Mouse (Mus musculus) embryonic stem cell, embryonic (primary cell): ENCODE measurements around the gene Phkg1.

Experiments
- CTCF ChIA-PET, 4 experiments: fragments of 300-600 bp in 2 of 4; fragments of 350-600 bp in 2 of 4; sonication (Branson Sonifier 250); formaldehyde crosslinking; loops; one replicate each; lab custom pipeline; 2022; ENCODE audit warnings: inconsistent platforms in 2 of 4; lab: Charles Lee
- POLR2A ChIA-PET, 4 experiments: fragments of 300-600 bp in 2 of 4; fragments of 350-600 bp in 2 of 4; sonication (Branson Sonifier 250); formaldehyde crosslinking; loops; one replicate each; lab custom pipeline; 2022; ENCODE audit warnings: antibody characterized with exemption in 4 of 4, inconsistent platforms in 1 of 4; lab: Charles Lee

The Phkg1 gene

GRCm38 (mm10) chr5:129918065-129918651 lies 19.8 kb upstream of the Phkg1 start:
- CTCF ChIA-PET, result interaction anchor here in 1 of 4 experiments (0.6 to 0.7 kb wide), 2 partner anchors 10 to 395 kb away, joined by 4 to 5 read pairs; no protein-coding TSS in a partner anchor
- POLR2A ChIA-PET, result interaction anchor here (0.6 to 5.6 kb wide), 31 partner anchors 9 to 763 kb away, joined by 3 to 46 read pairs (median 5); partner anchors contain the start of genes Chchd2 (in 3 of the 4), Vkorc1l1 (in 3 of the 4), Sbds (in 1 of the 4) and Sumf2 (in 1 of the 4)

- POLR2A ChIA-PET, result interaction anchor here in 3 of 4 experiments (0.6 to 5.6 kb wide), 31 partner anchors 8 to 760 kb away, joined by 3 to 46 read pairs (median 6); partner anchors contain the start of genes Chchd2 (in 3 of the 3), Vkorc1l1 (in 2 of the 3), Zbed5 (in 2 of the 3) and Nupr1l (in 1 of the 3)
- CTCF ChIA-PET, result interaction anchor here in 2 of 4 experiments (0.7 to 1.2 kb wide), 4 partner anchors 26 to 191 kb away, joined by 3 to 5 read pairs (median 4); partner anchors contain the start of gene Nipsnap2 (in 1 of the 2)
These were observed 17.1 kb upstream of the Phkg1 start for GRCm38 (mm10) chr5:129915491-129915890.

- ChIA-PET CTCF (no interaction called here), POLR2A (interaction anchor here in 2 of 4 experiments (1.2 to 4.9 kb wide), 3 partner anchors 21 to 27 kb away, joined by 4 to 38 read pairs (median 6); partner anchors contain the start of gene Chchd2 (in 2 of the 2))
These were observed 15.7 kb upstream of the Phkg1 start for GRCm38 (mm10) chr5:129914024-129914423.

GRCm38 (mm10) chr5:129909591-129909990 lies 11.2 kb upstream of the Phkg1 start:
- ChIA-PET CTCF (interaction anchor here in 2 of 4 experiments (0.5 to 0.6 kb wide), 2 partner anchors 10 to 373 kb away, joined by 4 to 9 read pairs; no protein-coding TSS in a partner anchor), POLR2A (interaction anchor here (0.9 to 3.0 kb wide), 11 partner anchors 14 to 107 kb away, joined by 3 to 23 read pairs (median 4); partner anchors contain the start of genes Chchd2 (in 4 of the 4), Sumf2 (in 1 of the 4), Vkorc1l1 (in 1 of the 4) and Zbed5 (in 1 of the 4))

GRCm38 (mm10) chr5:129909147-129909546 lies 10.8 kb upstream of the Phkg1 start:
- ChIA-PET POLR2A (interaction anchor here (0.9 to 5.3 kb wide), 14 partner anchors 8 to 348 kb away, joined by 3 to 42 read pairs (median 4); partner anchors contain the start of genes Chchd2 (in 4 of the 4), Psph (in 1 of the 4), Sumf2 (in 1 of the 4) and Vkorc1l1 (in 1 of the 4)), CTCF (no interaction called here)

- ChIA-PET POLR2A (interaction anchor here (0.5 to 5.3 kb wide), 18 partner anchors 8 to 348 kb away, joined by 3 to 42 read pairs (median 5); partner anchors contain the start of genes Chchd2 (in 3 of the 4), Vkorc1l1 (in 2 of the 4), Zbed5 (in 2 of the 4) and Gusb (in 1 of the 4)), CTCF (interaction anchor here in 1 of 4 experiments (0.6 kb wide), 1 partner anchor 10 kb away, joined by 4 read pairs; no protein-coding TSS in a partner anchor)
These were observed 10.1 kb upstream of the Phkg1 start, which contains the start of gene Nupr1l for GRCm38 (mm10) chr5:129908242-129908965. Nupr1l (plus strand) TSS chr5:129908540.

- ChIA-PET CTCF (interaction anchor here in 2 of 4 experiments (0.6 kb wide), 2 partner anchors 10 to 21 kb away, joined by 3 to 4 read pairs; no protein-coding TSS in a partner anchor), POLR2A (interaction anchor here (0.5 to 5.3 kb wide), 17 partner anchors 9 to 172 kb away, joined by 3 to 42 read pairs (median 4); partner anchors contain the start of genes Chchd2 (in 3 of the 4), Zbed5 (in 2 of the 4), Gusb (in 1 of the 4) and Psph (in 1 of the 4))
These were observed 9.4 kb upstream of the Phkg1 start for GRCm38 (mm10) chr5:129907775-129908174.

GRCm38 (mm10) chr5:129895198-129896088 lies 2.9 kb downstream of the Phkg1 start, which contains the start of gene Zbed5:
Zbed5 (plus strand) TSS chr5:129895723.
- CTCF ChIA-PET, result interaction anchor here in 2 of 4 experiments (1.0 to 1.1 kb wide), 2 partner anchors 27 to 31 kb away, joined by 3 to 4 read pairs; no protein-coding TSS in a partner anchor
- POLR2A ChIA-PET, result interaction anchor here (0.5 to 5.5 kb wide), 25 partner anchors 8 to 989 kb away, joined by 3 to 107 read pairs (median 5); partner anchors contain the start of genes Chchd2 (in 4 of the 4), Nupr1l (in 1 of the 4), Psph (in 1 of the 4) and Sumf2 (in 1 of the 4)

- CTCF ChIA-PET, result interaction anchor here (0.6 to 1.1 kb wide), 10 partner anchors 16 to 820 kb away, joined by 3 to 7 read pairs (median 4); no protein-coding TSS in a partner anchor
- POLR2A ChIA-PET, result interaction anchor here in 3 of 4 experiments (0.6 to 6.4 kb wide), 15 partner anchors 14 to 730 kb away, joined by 3 to 151 read pairs (median 4); partner anchors contain the start of genes Psph (in 1 of the 3) and Sumf2 (in 1 of the 3)
These were observed 8.0 kb downstream of the Phkg1 start for GRCm38 (mm10) chr5:129890390-129890789.

- ChIA-PET CTCF (interaction anchor here (0.6 to 1.4 kb wide), 14 partner anchors 22 to 825 kb away, joined by 3 to 16 read pairs (median 3); partner anchors contain the start of gene Nipsnap2 (in 1 of the 4)), POLR2A (interaction anchor here (0.5 to 6.4 kb wide), 222 partner anchors 8 to 1758 kb away, joined by 3 to 151 read pairs (median 4); partner anchors contain the start of genes Zbed5 (in 4 of the 4), Gusb (in 3 of the 4), Nupr1l (in 3 of the 4) and Psph (in 3 of the 4))
These were observed 11.3 kb downstream of the Phkg1 start, which contains the start of gene Chchd2 for GRCm38 (mm10) chr5:129886911-129887636. Chchd2 (minus strand) TSS chr5:129887470.

GRCm38 (mm10) chr5:129886271-129886670 lies 12.1 kb downstream of the Phkg1 start:
- CTCF ChIA-PET, result interaction anchor here in 3 of 4 experiments (0.6 to 1.4 kb wide), 3 partner anchors 21 to 824 kb away, joined by 3 to 16 read pairs (median 4); no protein-coding TSS in a partner anchor
- POLR2A ChIA-PET, result interaction anchor here in 3 of 4 experiments (0.7 to 6.4 kb wide), 33 partner anchors 9 to 370 kb away, joined by 3 to 151 read pairs (median 18); partner anchors contain the start of genes Nupr1l (in 3 of the 3), Zbed5 (in 3 of the 3), Phkg1 (in 2 of the 3) and Sumf2 (in 2 of the 3)

GRCm38 (mm10) chr5:129879888-129880287 lies 18.5 kb downstream of the Phkg1 start:
- ChIA-PET POLR2A (interaction anchor here (1.0 to 13.6 kb wide), 11 partner anchors 8 to 377 kb away, joined by 3 to 164 read pairs (median 5); partner anchors contain the start of genes Sumf2 (in 2 of the 4), Chchd2 (in 1 of the 4) and Psph (in 1 of the 4)), CTCF (interaction anchor here in 1 of 4 experiments (1.0 kb wide), 1 partner anchor 100 kb away, joined by 3 read pairs; no protein-coding TSS in a partner anchor)

- ChIA-PET CTCF (interaction anchor here in 1 of 4 experiments (0.7 kb wide), 1 partner anchor 882 kb away, joined by 4 read pairs; no protein-coding TSS in a partner anchor), POLR2A (interaction anchor here in 3 of 4 experiments (1.0 to 13.6 kb wide), 6 partner anchors 8 to 32 kb away, joined by 3 to 164 read pairs (median 99); partner anchors contain the start of genes Chchd2 (in 2 of the 3) and Sumf2 (in 2 of the 3))
These were observed 19.4 kb downstream of the Phkg1 start for GRCm38 (mm10) chr5:129878946-129879345.

- POLR2A ChIA-PET, result interaction anchor here (0.6 to 13.6 kb wide), 15 partner anchors 8 to 105 kb away, joined by 3 to 164 read pairs (median 8); partner anchors contain the start of genes Chchd2 (in 4 of the 4), Sumf2 (in 2 of the 4) and Psph (in 1 of the 4)
- CTCF ChIA-PET, result interaction anchor here in 3 of 4 experiments (0.7 to 2.8 kb wide), 4 partner anchors 13 to 783 kb away, joined by 3 to 6 read pairs (median 4); partner anchors contain the start of gene Sumf2 (in 1 of the 3)
These were observed 20.5 kb downstream of the Phkg1 start for GRCm38 (mm10) chr5:129877731-129878455.
